In the genomic region with DNA sequence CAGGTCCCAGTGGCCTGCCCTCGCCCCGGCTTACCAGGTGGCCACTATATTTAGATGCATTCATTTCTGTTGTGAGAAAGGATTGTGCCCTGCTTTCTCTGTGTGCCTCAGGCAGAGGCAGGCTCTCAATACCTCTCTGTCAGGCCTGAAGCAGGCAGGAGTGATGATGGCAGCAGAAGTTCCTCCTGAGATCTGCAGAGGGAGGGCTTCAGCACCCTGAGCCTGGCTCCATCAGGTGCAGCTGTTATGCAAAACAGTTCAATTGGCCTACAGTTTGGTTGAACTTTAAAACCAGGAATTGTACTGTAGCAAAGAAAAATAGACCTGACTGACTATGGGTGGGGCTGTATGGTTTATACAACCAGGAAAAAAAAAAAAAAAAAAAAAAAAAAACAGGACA, we compare ENCODE assay signal across 22 mouse cellular contexts.
DNase-seq lines count a peak whose midpoint lies in the region; ATAC-seq and TF ChIP-seq lines count a peak whose summit lies in the region.
"Had no signal": no experiment of that assay in that cellular context is flagged by ENCODE, and none has a peak within 500 bp of the region (broad histone marks: within the 10 kb centered on the region; RNA-seq: fewer than 3 reads in every experiment).

No protein-coding gene starts in this region.

- peak; percentile 75 for DNase-seq in kidney, adult 2 months
- DNase-seq in liver, postnatal 0 days = no peak
- DNase-seq in layer of hippocampus, adult 9-10 months (ENCODE audit: low spot score) = no peak
- DNase-seq in urinary bladder, postnatal 14 days (ENCODE audit: low spot score) = no peak
- no peak for DNase-seq in spleen, postnatal 14 days (ENCODE audit: low spot score in 2 of 2)
- DNase-seq: adrenal gland, postnatal 10 days; cerebellum, postnatal 14 days; gastrocnemius, postnatal 14 days; heart, postnatal 4 days; lung, embryonic 14.5 days; lung, postnatal 36 days; retina, postnatal 1 day; thymus, postnatal 4 days had no signal

- peak overlapping the region; percentile 86 for H3K27ac ChIP-seq in kidney, adult 2 months (ENCODE audit: insufficient read depth, low read depth, low read length)
- no peak overlapping the region for H3K27ac ChIP-seq in kidney, embryonic 15.5 days
- H3K27ac ChIP-seq in intestine, embryonic 16.5 days (ENCODE audit: low read length) = no peak overlapping the region
- H3K27ac ChIP-seq in kidney, embryonic 16.5 days (ENCODE audit: low read length) = no peak overlapping the region
- no peak overlapping the region for H3K27ac ChIP-seq in liver, postnatal 0 days (ENCODE audit: low read depth)
- H3K27ac ChIP-seq: heart, embryonic 13.5 days; limb, embryonic 13.5 days; midbrain, embryonic 15.5 days had no signal

- peaks cover 20% of the 10 kb centered on the region for H3K4me1 ChIP-seq in kidney, adult 2 months (ENCODE audit: control insufficient read depth, insufficient read depth, low read length)
- H3K4me1 ChIP-seq in kidney, embryonic 15.5 days = 0 out of 2 replicates have a peak, but pooled peaks cover 3% of the 10 kb centered on the region
- no peaks in the 10 kb centered on the region for H3K4me1 ChIP-seq in intestine, embryonic 16.5 days (ENCODE audit: control insufficient read depth, insufficient read depth, low read length)
- H3K4me1 ChIP-seq in kidney, embryonic 16.5 days (ENCODE audit: insufficient read depth, low read length) = no peaks in the 10 kb centered on the region
- 0 out of 2 replicates have a peak, but pooled peaks cover 3% of the 10 kb centered on the region for H3K4me1 ChIP-seq in liver, postnatal 0 days (ENCODE audit: insufficient read depth)
- H3K4me1 ChIP-seq: limb, embryonic 13.5 days; midbrain, embryonic 15.5 days had no signal

- peaks cover 6% of the 10 kb centered on the region; the same call in 1 of the 2 replicates for H3K9me3 ChIP-seq in kidney, embryonic 15.5 days (replicated peaks)
- H3K9me3 ChIP-seq in intestine, embryonic 16.5 days (ENCODE audit: control insufficient read depth, low read length) = no peaks in the 10 kb centered on the region
- H3K9me3 ChIP-seq in kidney, embryonic 16.5 days (ENCODE audit: low read length) = peaks cover 7% of the 10 kb centered on the region; the same call in 1 of the 2 replicates
- H3K9me3 ChIP-seq in liver, postnatal 0 days (ENCODE audit: low read length) = no peaks in the 10 kb centered on the region
- H3K9me3 ChIP-seq: limb, embryonic 13.5 days; midbrain, embryonic 15.5 days had no signal

- TF ChIP-seq EP300 in liver, postnatal 0 days (IDR thresholded peaks at IDR 0.05; ENCODE audit: low read depth) = no peak

- ATAC-seq in kidney, embryonic 15.5 days (replicated peaks; ENCODE audit: low FRiP score) = no peak
- peak; percentile 71 for ATAC-seq in intestine, embryonic 16.5 days
- ATAC-seq in kidney, embryonic 16.5 days (ENCODE audit: low FRiP score, low TSS enrichment) = 0 out of 2 replicates have a peak, but pooled peaks have one; percentile 39
- ATAC-seq in liver, postnatal 0 days = no peak
- ATAC-seq: activated CD4-positive, CD25-positive, alpha-beta regulatory T cell, adult 4 months; hindbrain, embryonic 16.5 days; midbrain, embryonic 15.5 days had no signal

- TF ChIP-seq POLR2A in kidney, adult 2 months (IDR thresholded peaks at IDR 0.05; ENCODE audit: low read depth, low read length) = no peak

- H3K36me3 ChIP-seq in kidney, adult 2 months (ENCODE audit: control insufficient read depth, insufficient read depth, low read length) = no peaks in the 10 kb centered on the region
- H3K36me3 ChIP-seq in kidney, embryonic 15.5 days = no peaks in the 10 kb centered on the region
- no peaks in the 10 kb centered on the region for H3K36me3 ChIP-seq in intestine, embryonic 16.5 days (ENCODE audit: control insufficient read depth, insufficient read depth, low read length)
- H3K36me3 ChIP-seq in kidney, embryonic 16.5 days (ENCODE audit: insufficient read depth, low read length) = no peaks in the 10 kb centered on the region
- H3K36me3 ChIP-seq in liver, postnatal 0 days (replicated peaks; ENCODE audit: insufficient read depth, low read length) = no peaks in the 10 kb centered on the region
- H3K36me3 ChIP-seq: G1E; heart, embryonic 13.5 days; limb, embryonic 13.5 days; midbrain, embryonic 15.5 days had no signal

- no peak overlapping the region for H3K4me3 ChIP-seq in kidney, adult 2 months (ENCODE audit: insufficient read depth, low read depth, low read length)
- H3K4me3 ChIP-seq in kidney, embryonic 15.5 days (replicated peaks) = no peak overlapping the region
- H3K4me3 ChIP-seq in intestine, embryonic 16.5 days (ENCODE audit: low read length) = no peak overlapping the region
- H3K4me3 ChIP-seq in kidney, embryonic 16.5 days (ENCODE audit: low read length) = no peak overlapping the region
- no peak overlapping the region for H3K4me3 ChIP-seq in liver, postnatal 0 days (ENCODE audit: low read depth, low read length)
- H3K4me3 ChIP-seq: heart, embryonic 13.5 days; limb, embryonic 13.5 days; midbrain, embryonic 15.5 days had no signal

- H3K4me2 ChIP-seq in kidney, embryonic 15.5 days = no peak overlapping the region
- H3K4me2 ChIP-seq in intestine, embryonic 16.5 days (ENCODE audit: low read depth, low read length) = no peak overlapping the region
- H3K4me2 ChIP-seq in kidney, embryonic 16.5 days (replicated peaks; ENCODE audit: low read depth, low read length) = no peak overlapping the region
- no peak overlapping the region for H3K4me2 ChIP-seq in liver, postnatal 0 days (ENCODE audit: low read depth, low read length)
- H3K4me2 ChIP-seq: heart, embryonic 13.5 days; limb, embryonic 13.5 days; lung, embryonic 14.5 days; midbrain, embryonic 15.5 days had no signal

- WGBS in kidney, adult 2 months = 60% methylated on average over 2 of the region's 2 CpGs
- WGBS in kidney, embryonic 15.5 days = 92% methylated on average over 2 of the region's 2 CpGs
- WGBS in intestine, embryonic 16.5 days = 92% methylated on average over 2 of the region's 2 CpGs
- 90% methylated on average over 2 of the region's 2 CpGs for WGBS in kidney, embryonic 16.5 days
- WGBS in liver, postnatal 0 days (ENCODE audit: insufficient replicate concordance) = 78% methylated on average over 2 of the region's 2 CpGs

- H3K9ac ChIP-seq in kidney, embryonic 15.5 days = no peak overlapping the region
- no peak overlapping the region for H3K9ac ChIP-seq in intestine, embryonic 16.5 days (ENCODE audit: low read depth, low read length)
- no peak overlapping the region for H3K9ac ChIP-seq in kidney, embryonic 16.5 days (replicated peaks; ENCODE audit: low read length)
- H3K9ac ChIP-seq in liver, postnatal 0 days (replicated peaks) = no peak overlapping the region
- H3K9ac ChIP-seq: heart, embryonic 13.5 days; limb, embryonic 13.5 days; lung, embryonic 14.5 days; midbrain, embryonic 15.5 days had no signal

- no peak; the same call in 1 of the 2 replicates for TF ChIP-seq CTCF in kidney, adult 2 months (conservative IDR thresholded peaks at IDR 0.05; ENCODE audit: insufficient read depth, insufficient read length, low read depth, low read length)
- TF ChIP-seq CTCF in liver, postnatal 0 days (IDR thresholded peaks at IDR 0.05; ENCODE audit: low read depth) = peak; percentile 28; the same call in 1 of the 2 replicates

- no peaks in the 10 kb centered on the region for H3K27me3 ChIP-seq in kidney, adult 2 months (replicated peaks; ENCODE audit: control insufficient read depth, insufficient read depth, low read length)
- no peaks in the 10 kb centered on the region for H3K27me3 ChIP-seq in kidney, embryonic 15.5 days
- H3K27me3 ChIP-seq in intestine, embryonic 16.5 days (replicated peaks; ENCODE audit: control insufficient read depth, insufficient read depth, low read length) = no peaks in the 10 kb centered on the region
- no peaks in the 10 kb centered on the region for H3K27me3 ChIP-seq in kidney, embryonic 16.5 days (ENCODE audit: insufficient read depth, low read length)
- H3K27me3 ChIP-seq in liver, postnatal 0 days (ENCODE audit: insufficient read depth, low read length) = no peaks in the 10 kb centered on the region
- H3K27me3 ChIP-seq: heart, embryonic 13.5 days; limb, embryonic 13.5 days; midbrain, embryonic 15.5 days had no signal

Comparison
In these comparisons a context has a peak if more than half of its experiments do, and no peak if none do; other contexts are left out.
1. ATAC-seq: peak in intestine, embryonic 16.5 days (single experiment) and kidney, embryonic 16.5 days (single experiment); none in kidney, embryonic 15.5 days (single experiment) and liver, postnatal 0 days (single experiment).